Mouse (Mus musculus) hindbrain, embryonic 16.5 days (tissue): ENCODE results near the gene Tnfrsf8. TPM values are rescaled to one million over a fixed set of nuclear protein-coding genes. Genes with fewer than 3 reads are reported as not detected.
"Not testable (repeated sequence)": the region's sequence is repeated elsewhere in the genome, so short reads cannot be mapped to it uniquely, and the experiment has no call there.

ENCODE experiments used
- ATAC-seq: fragments of 200-750 bp; cut with Nextera tagmentation; 2 replicates; pipeline ENCODE4 v1.8.0; 2017; ENCODE audit warnings: moderate TSS enrichment, moderate library complexity
- H3K27ac ChIP-seq: fragments of 300-500 bp; sonication (generic); 2 replicates; pipeline ENCODE4 v1.5.1; 2014; ENCODE audit warnings: low read depth, mild to moderate bottlenecking, control low read depth, low read length, moderate library complexity
- H3K27me3 ChIP-seq: fragments of 300-500 bp; sonication (generic); replicated peaks from 2 replicates; pipeline ENCODE4 v1.6.1; 2014; ENCODE audit warnings: low read length; ENCODE audit not compliant: control insufficient read depth, insufficient read depth
- H3K36me3 ChIP-seq: fragments of 300-500 bp; sonication (generic); 2 replicates; pipeline ENCODE4 v1.6.1; 2014; ENCODE audit warnings: mild to moderate bottlenecking, low read length, moderate library complexity, mixed read lengths; ENCODE audit not compliant: control insufficient read depth, insufficient read depth
- H3K4me1 ChIP-seq: fragments of 300-500 bp; sonication (generic); 2 replicates; pipeline ENCODE4 v1.6.1; 2014; ENCODE audit warnings: low read depth, low read length; ENCODE audit not compliant: control insufficient read depth, insufficient read depth
- H3K4me2 ChIP-seq: fragments of 300-500 bp; sonication (generic); 2 replicates; pipeline ENCODE4 v1.6.1; 2014; ENCODE audit warnings: mild to moderate bottlenecking, low read length, control low read depth, moderate library complexity
- H3K4me3 ChIP-seq: fragments of 300-500 bp; sonication (generic); 2 replicates; pipeline ENCODE4 v1.5.1; 2014; ENCODE audit warnings: mild to moderate bottlenecking, low read length, control low read depth, moderate library complexity
- H3K9ac ChIP-seq: fragments of 300-500 bp; sonication (generic); 2 replicates; pipeline ENCODE4 v1.6.1; 2014; ENCODE audit warnings: low read depth, mild to moderate bottlenecking, control low read depth, low read length, moderate library complexity
- H3K9me3 ChIP-seq: fragments of 300-500 bp; sonication (generic); 2 replicates; pipeline ENCODE4 v1.6.1; 2014; ENCODE audit warnings: mild to moderate bottlenecking, low read length, moderate library complexity; ENCODE audit not compliant: control insufficient read depth
- WGBS: fragments of 180-500 bp; shearing (Covaris S2); extraction: QIAGEN DNeasy Blood & Tissue Kit; methylation state at CpG from one replicate; pipeline ENCODE4 v1.1.7; 2014; 5-methylcytosine and 5-hydroxymethylcytosine counted together
- polyA plus RNA-seq: library from polyadenylated mRNA; unstranded; fragments of >200 nt; fragmentation: Nextera tagmentation; extraction: Ambion mirVana; gene quantifications from 2 replicates; pipeline ENCODE4 v1.2.1, GENCODE M21; 2015

Gene Tnfrsf8
- polyA plus RNA-seq, 1 experiment from 2014 or later: 0.85 TPM

- no peaks in the 10 kb centered on the region for H3K9me3 ChIP-seq
- no peaks in the 10 kb centered on the region for H3K36me3 ChIP-seq
- no peak for ATAC-seq
- peaks cover 4% of the 10 kb centered on the region; the same call in 1 of the 2 replicates for H3K27me3 ChIP-seq
- H3K4me1 ChIP-seq: no peaks in the 10 kb centered on the region
- H3K4me3 ChIP-seq: no peak overlapping the region
- WGBS: 90% methylated on average over 5 of the region's 5 CpGs
- H3K27ac ChIP-seq: no peak overlapping the region
- H3K9ac ChIP-seq: no peak overlapping the region
- no peak overlapping the region for H3K4me2 ChIP-seq
Observed at GRCm38 (mm10) chr4:145316708-145317107, 1.7 kb upstream of the Tnfrsf8 start.

GRCm38 (mm10) chr4:145313966-145314365, 998 bp downstream of the Tnfrsf8 start:
- H3K4me2 ChIP-seq: no peak overlapping the region
- H3K9me3 ChIP-seq: no peaks in the 10 kb centered on the region
- no peaks in the 10 kb centered on the region for H3K36me3 ChIP-seq
- no peak overlapping the region for H3K27ac ChIP-seq
- no peaks in the 10 kb centered on the region for H3K4me1 ChIP-seq
- H3K4me3 ChIP-seq: no peak overlapping the region
- ATAC-seq: no peak
- peaks cover 4% of the 10 kb centered on the region; the same call in 1 of the 2 replicates for H3K27me3 ChIP-seq
- WGBS: 88% methylated on average over 4 of the region's 4 CpGs
- H3K9ac ChIP-seq: no peak overlapping the region

- H3K36me3 ChIP-seq: no peaks in the 10 kb centered on the region
- WGBS: 91% methylated on average over 3 of the region's 3 CpGs
Observed at GRCm38 (mm10) chr4:145313256-145313655, 1.7 kb downstream of the Tnfrsf8 start.

GRCm38 (mm10) chr4:145312530-145312929, 2.4 kb downstream of the Tnfrsf8 start:
- peaks cover 4% of the 10 kb centered on the region; the same call in 1 of the 2 replicates for H3K27me3 ChIP-seq
- 80% methylated on average over 7 of the region's 7 CpGs for WGBS
- no peak for ATAC-seq
- no peak overlapping the region for H3K9ac ChIP-seq
- no peak overlapping the region for H3K4me3 ChIP-seq
- no peaks in the 10 kb centered on the region for H3K36me3 ChIP-seq
- H3K27ac ChIP-seq: no peak overlapping the region
- no peaks in the 10 kb centered on the region for H3K9me3 ChIP-seq
- H3K4me2 ChIP-seq: no peak overlapping the region
- H3K4me1 ChIP-seq: no peaks in the 10 kb centered on the region

More at GRCm38 (mm10) chr4:145313256-145313655, 1.7 kb downstream of the Tnfrsf8 start:
- Histone ChIP-seq H3K4me3 (no peak overlapping the region), H3K9ac (no peak overlapping the region), H3K27me3 (peaks cover 4% of the 10 kb centered on the region; the same call in 1 of the 2 replicates), H3K4me1 (no peaks in the 10 kb centered on the region), H3K9me3 (no peaks in the 10 kb centered on the region), H3K4me2 (no peak overlapping the region), H3K27ac (no peak overlapping the region)
- ATAC-seq: no peak

- Histone ChIP-seq H3K27me3 (peaks cover 3% of the 10 kb centered on the region; the same call in 1 of the 2 replicates), H3K4me1 (no peaks in the 10 kb centered on the region), H3K9ac (no peak overlapping the region), H3K36me3 (no peaks in the 10 kb centered on the region), H3K4me2 (no peak overlapping the region), H3K27ac (no peak overlapping the region), H3K4me3 (no peak overlapping the region), H3K9me3 (no peaks in the 10 kb centered on the region)
- no peak for ATAC-seq
- WGBS: 93% methylated on average over 2 of the region's 2 CpGs
Observed at GRCm38 (mm10) chr4:145310859-145311258, 4.1 kb downstream of the Tnfrsf8 start.

GRCm38 (mm10) chr4:145306422-145306821, 8.5 kb downstream of the Tnfrsf8 start:
- Histone ChIP-seq H3K36me3 (no peaks in the 10 kb centered on the region), H3K4me1 (no peaks in the 10 kb centered on the region), H3K9ac (no peak overlapping the region), H3K27ac (no peak overlapping the region), H3K27me3 (no peaks in the 10 kb centered on the region), H3K4me3 (no peak overlapping the region), H3K9me3 (no peaks in the 10 kb centered on the region), H3K4me2 (no peak overlapping the region)
- WGBS: 46% methylated on average over 4 of the region's 4 CpGs
- no peak for ATAC-seq

GRCm38 (mm10) chr4:145305661-145306362, 9.2 kb downstream of the Tnfrsf8 start:
- not testable (repeated sequence) for H3K4me3 ChIP-seq, H3K9ac ChIP-seq, H3K4me1 ChIP-seq, H3K4me2 ChIP-seq, H3K9me3 ChIP-seq, H3K27me3 ChIP-seq, H3K27ac ChIP-seq, H3K36me3 ChIP-seq, ATAC-seq
- WGBS: 39% methylated on average over 2 of the region's 2 CpGs

- no peak overlapping the region for H3K9ac ChIP-seq
- H3K27me3 ChIP-seq: no peaks in the 10 kb centered on the region
- H3K36me3 ChIP-seq: no peaks in the 10 kb centered on the region
- ATAC-seq: peak; percentile 70
- no peaks in the 10 kb centered on the region for H3K4me1 ChIP-seq
- H3K4me3 ChIP-seq: no peak overlapping the region
- 47% methylated on average over 4 of the region's 4 CpGs for WGBS
- H3K27ac ChIP-seq: no peak overlapping the region
- no peaks in the 10 kb centered on the region for H3K9me3 ChIP-seq
- H3K4me2 ChIP-seq: no peak overlapping the region
Observed at GRCm38 (mm10) chr4:145304109-145304508, 10.9 kb downstream of the Tnfrsf8 start.

- WGBS: 87% methylated on average over 3 of the region's 3 CpGs
- Histone ChIP-seq H3K9ac (no peak overlapping the region), H3K27ac (no peak overlapping the region)
Observed at GRCm38 (mm10) chr4:145302106-145302505, 12.9 kb downstream of the Tnfrsf8 start.

More at GRCm38 (mm10) chr4:145302106-145302505, 12.9 kb downstream of the Tnfrsf8 start:
- Histone ChIP-seq H3K9me3 (no peaks in the 10 kb centered on the region), H3K4me3 (no peak overlapping the region), H3K4me1 (no peaks in the 10 kb centered on the region), H3K27me3 (no peaks in the 10 kb centered on the region), H3K36me3 (no peaks in the 10 kb centered on the region), H3K4me2 (no peak overlapping the region)
- no peak for ATAC-seq
